Mouse (Mus musculus) CD4-positive, CD25-positive, alpha-beta regulatory T cell, adult 4 months (primary cell): Measurements from ENCODE around the gene Rcbtb2. TPM values are rescaled to one million over a fixed set of nuclear protein-coding genes. Genes with fewer than 3 reads are reported as not detected.
A peak's percentile ranks its signal among the peaks of the same experiment; 100 is the strongest.

ENCODE experiments used
- ATAC-seq: one replicate; pipeline ENCODE4 v1.8.0; 2017
- polyA plus RNA-seq, 2 experiments: library from polyadenylated mRNA; unstranded; fragments of 100-300 nt; shearing (Covaris generic); gene quantifications; one replicate each; pipeline ENCODE4 v1.2.1; 2017

Gene Rcbtb2
- polyA plus RNA-seq, 2 experiments from 2014 or later: 55.6 to 61.4 TPM

- ATAC-seq: no peak
These were observed 38.5 kb downstream of the Rcbtb2 start for GRCm38 (mm10) chr14:73161303-73161702.

- ATAC-seq: no peak
These were observed 39.5 kb downstream of the Rcbtb2 start for GRCm38 (mm10) chr14:73162192-73162800.

- no peak for ATAC-seq
These were observed 40.6 kb downstream of the Rcbtb2 start for GRCm38 (mm10) chr14:73163363-73163998.

- ATAC-seq: no peak
These were observed 42.3 kb downstream of the Rcbtb2 start for GRCm38 (mm10) chr14:73165136-73165535.

DNA sequence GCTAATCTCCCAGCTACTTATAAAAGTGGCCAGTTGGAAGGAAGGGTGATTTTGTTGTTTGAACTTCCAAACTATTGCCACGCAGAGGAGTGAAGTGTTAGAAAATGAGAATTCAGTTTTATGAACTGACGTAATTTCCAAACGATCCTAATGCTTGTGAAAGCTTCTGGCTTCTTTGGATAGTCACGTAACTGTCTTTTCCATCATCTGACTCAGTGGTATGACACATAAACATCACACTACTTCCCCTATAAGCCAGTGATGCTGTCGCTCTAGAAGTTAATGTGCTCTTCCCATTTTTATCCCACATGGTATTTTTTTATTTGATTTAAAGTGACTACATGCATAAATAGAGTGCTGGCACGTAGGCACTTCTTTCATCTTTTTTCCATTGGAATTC lies 45.8 kb downstream of the Rcbtb2 start:
- ATAC-seq: no peak

GRCm38 (mm10) chr14:73169926-73170844 lies 47.3 kb downstream of the Rcbtb2 start:
- ATAC-seq: peak; percentile 95

GRCm38 (mm10) chr14:73172196-73173011 lies 49.6 kb downstream of the Rcbtb2 start:
- ATAC-seq: no peak

- ATAC-seq: no peak
These were observed 50.8 kb downstream of the Rcbtb2 start for GRCm38 (mm10) chr14:73173662-73174061.

- ATAC-seq: no peak
These were observed 51.5 kb downstream of the Rcbtb2 start for GRCm38 (mm10) chr14:73174091-73174995.

GRCm38 (mm10) chr14:73175031-73175430 lies 52.2 kb downstream of the Rcbtb2 start:
- no peak for ATAC-seq

- peak; percentile 88 for ATAC-seq
These were observed 53.0 kb downstream of the Rcbtb2 start for GRCm38 (mm10) chr14:73175814-73176213.

GRCm38 (mm10) chr14:73176266-73176665 lies 53.4 kb downstream of the Rcbtb2 start:
- ATAC-seq: no peak

- no peak for ATAC-seq
These were observed 55.1 kb downstream of the Rcbtb2 start for GRCm38 (mm10) chr14:73177961-73178360.

DNA sequence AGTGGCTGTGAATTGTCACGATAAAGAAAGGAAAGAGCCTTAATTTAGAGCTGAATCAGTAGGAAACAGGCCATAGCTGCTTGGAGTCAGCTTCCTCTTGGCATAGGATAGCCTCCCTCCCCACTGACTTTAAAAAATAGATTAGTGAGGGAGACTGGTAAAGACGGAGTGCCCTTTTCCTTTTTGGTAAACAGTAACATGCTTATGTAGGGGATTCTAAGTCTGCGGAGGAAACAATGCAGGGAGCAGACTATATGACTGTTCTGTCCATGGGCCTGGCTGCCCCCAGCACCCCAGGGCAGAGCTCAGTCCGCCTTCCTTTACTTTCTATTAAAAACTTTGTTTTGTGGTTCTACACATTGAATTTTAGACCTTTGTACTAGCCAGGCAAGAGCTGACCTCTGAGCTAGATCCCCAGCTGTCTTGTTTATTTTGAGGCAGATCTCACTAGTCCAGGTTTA lies 56.4 kb downstream of the Rcbtb2 start:
- ATAC-seq: no peak

- ATAC-seq: no peak
These were observed 57.8 kb downstream of the Rcbtb2 start for GRCm38 (mm10) chr14:73180671-73181070.

DNA sequence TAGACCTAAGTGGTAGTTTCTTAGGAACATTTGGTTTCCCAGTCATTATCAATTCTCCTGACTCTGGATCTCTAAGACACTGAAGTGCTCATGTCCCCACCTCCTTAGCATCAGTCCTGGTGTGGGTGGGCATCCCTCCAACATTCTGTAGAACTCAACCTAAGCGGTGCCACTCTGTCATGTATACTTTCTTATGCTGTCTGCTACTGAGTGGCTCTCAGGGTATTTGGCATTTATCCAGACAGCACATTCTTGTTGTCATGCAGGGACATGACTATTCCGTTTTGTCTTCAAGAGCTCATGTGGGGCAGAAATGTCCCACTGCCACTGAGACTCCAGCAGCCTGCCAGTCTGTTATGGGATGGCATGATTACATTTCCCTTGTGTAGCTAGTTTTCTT lies 58.3 kb downstream of the Rcbtb2 start:
- ATAC-seq: no peak

DNA sequence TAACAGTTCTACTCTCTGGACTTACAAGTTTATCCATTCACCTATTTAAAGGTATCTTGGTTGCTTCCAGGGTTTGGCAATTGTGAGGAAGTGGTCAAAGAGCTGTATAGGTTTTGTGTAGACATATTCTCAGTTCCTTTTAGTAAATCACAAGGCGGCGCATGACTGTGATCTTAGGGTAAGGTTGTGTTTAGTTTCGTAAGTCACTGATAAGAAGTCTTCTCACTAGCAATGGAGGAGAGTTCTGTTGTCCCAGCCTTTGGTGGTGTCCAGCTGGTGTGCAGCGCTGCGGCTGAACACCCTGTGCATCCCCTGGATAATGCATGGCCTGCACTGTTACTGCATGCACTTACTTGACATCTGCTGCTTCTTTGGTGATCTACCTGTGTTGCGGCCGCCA lies 64.0 kb downstream of the Rcbtb2 start:
- ATAC-seq: no peak

DNA sequence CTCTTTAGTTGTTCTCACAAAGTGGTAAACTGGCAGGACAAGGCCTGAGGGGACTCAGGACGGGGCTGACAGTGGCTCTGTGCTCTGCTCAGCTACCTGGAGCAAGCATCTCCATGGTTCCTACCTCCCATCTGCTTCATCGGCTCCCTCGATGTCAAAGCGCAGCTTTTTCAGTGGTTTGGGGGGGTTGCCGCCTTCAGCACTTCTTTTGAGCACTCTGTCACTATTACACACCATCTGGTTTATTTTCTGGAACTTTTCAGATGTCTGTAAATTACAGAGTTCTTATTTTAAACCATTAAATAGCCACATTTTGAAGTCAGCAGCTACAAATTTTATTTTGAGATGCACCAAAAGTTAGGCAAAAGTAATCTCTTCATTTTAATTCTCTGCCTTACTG lies 76.2 kb downstream of the Rcbtb2 start:
- no peak for ATAC-seq

DNA sequence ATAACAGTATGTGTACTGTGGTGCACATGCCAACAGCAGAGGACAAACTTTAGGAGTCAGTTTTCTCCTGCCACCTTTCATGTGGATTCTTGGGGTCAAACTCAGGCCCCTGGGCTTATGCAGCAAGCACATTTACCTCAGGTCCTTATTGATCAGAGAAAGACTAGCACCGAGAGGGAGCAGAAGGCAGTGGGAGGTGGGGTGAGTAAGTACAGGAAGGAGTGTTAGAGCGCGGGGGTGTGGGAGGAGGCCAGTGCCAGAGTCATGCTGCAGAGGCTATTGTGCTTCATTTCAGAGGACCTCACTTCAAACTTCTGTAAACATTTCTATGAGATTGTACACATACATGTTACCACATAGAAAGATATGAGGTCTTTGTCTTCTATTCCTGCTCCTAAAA lies 78.6 kb downstream of the Rcbtb2 start:
- peak; percentile 54 for ATAC-seq

GRCm38 (mm10) chr14:73204016-73204415 lies 81.2 kb downstream of the Rcbtb2 start:
- no peak for ATAC-seq

- ATAC-seq: no peak
These were observed 86.4 kb downstream of the Rcbtb2 start for GRCm38 (mm10) chr14:73209262-73209661.
